Mouse (Mus musculus): Measurements from ENCODE around the gene Hmgb2.

DNA sequence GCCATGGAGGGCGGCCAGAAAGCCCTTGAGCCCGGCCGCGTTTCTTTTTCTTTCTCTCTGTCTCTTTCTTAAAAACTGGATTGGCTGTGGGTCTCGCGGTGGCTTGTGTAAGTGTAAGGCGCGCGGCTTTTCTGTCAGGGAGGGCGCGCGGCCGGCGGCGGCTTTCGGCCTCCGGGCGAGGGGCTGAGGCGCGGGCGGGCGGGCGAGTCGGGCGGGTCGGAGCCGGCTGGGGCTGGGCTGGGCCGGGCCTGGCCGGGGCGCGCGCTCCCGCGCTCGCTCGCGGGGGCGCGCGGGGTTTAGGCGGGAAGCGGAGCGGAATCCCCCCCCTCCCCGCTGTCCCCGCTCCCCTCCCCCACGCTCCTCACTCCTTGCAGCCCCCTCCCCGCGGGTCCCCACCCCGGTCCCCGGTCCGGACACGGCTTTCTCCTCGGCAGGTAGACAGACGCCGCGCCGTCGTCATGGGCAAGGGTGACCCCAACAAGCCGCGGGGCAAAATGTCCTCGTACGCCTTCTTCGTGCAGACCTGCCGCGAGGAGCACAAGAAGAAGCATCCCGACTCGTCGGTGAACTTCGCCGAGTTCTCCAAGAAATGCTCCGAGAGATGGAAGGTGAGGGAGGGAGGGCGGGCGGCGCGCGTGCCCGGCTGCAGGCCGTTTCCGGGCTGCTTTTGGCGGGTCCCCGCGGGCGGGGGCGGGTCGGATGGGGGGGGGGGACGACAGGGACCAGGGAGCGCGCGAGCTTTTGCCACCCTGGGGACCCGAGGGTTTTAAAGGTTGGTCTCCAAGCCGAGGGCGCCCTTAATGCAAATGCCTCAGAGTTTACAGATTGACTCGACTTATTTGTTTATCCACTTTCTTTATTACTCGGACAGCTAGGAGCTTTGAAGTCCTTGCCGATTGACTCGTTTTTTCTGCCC, 692 bp downstream of the Hmgb2 start:
- TF ChIP-seq POLR2A (IDR thresholded peaks at IDR 0.05; ENCODE audit: borderline replicate concordance, extremely low read depth, low read depth, low read length) = no peak
- TF ChIP-seq CTCF (IDR thresholded peaks at IDR 0.05; ENCODE audit: insufficient read depth, low read length) = no peak

All from lung, adult 2 months (tissue).